Mouse (Mus musculus) forebrain, embryonic 13.5 days (tissue): ENCODE results near the gene Tmem138. TPM values are rescaled to one million over a fixed set of nuclear protein-coding genes. Genes with fewer than 3 reads are reported as not detected.

Source experiments
- ATAC-seq: fragments of 200-750 bp; cut with Nextera tagmentation; 2 replicates; pipeline ENCODE4 v1.8.0; 2017
- H3K27ac ChIP-seq: fragments of 300-500 bp; sonication (generic); 2 replicates; pipeline ENCODE4 v1.5.1; 2015; ENCODE audit warnings: inconsistent platforms, mild to moderate bottlenecking, moderate library complexity
- H3K27me3 ChIP-seq: fragments of 300-500 bp; sonication (generic); 2 replicates; pipeline ENCODE4 v1.6.1; 2015; ENCODE audit warnings: mild to moderate bottlenecking, inconsistent platforms
- H3K36me3 ChIP-seq: fragments of 300-500 bp; sonication (generic); 2 replicates; pipeline ENCODE4 v1.6.1; 2015; ENCODE audit warnings: mild to moderate bottlenecking, inconsistent platforms; ENCODE audit not compliant: poor library complexity, severe bottlenecking
- H3K4me1 ChIP-seq: fragments of 300-500 bp; sonication (generic); 2 replicates; pipeline ENCODE4 v1.6.1; 2015; ENCODE audit warnings: inconsistent platforms
- H3K4me2 ChIP-seq: fragments of 300-500 bp; sonication (generic); 2 replicates; pipeline ENCODE4 v1.6.1; 2015; ENCODE audit warnings: inconsistent platforms, mild to moderate bottlenecking, moderate library complexity
- H3K4me3 ChIP-seq: fragments of 300-500 bp; sonication (generic); 2 replicates; pipeline ENCODE4 v1.5.1; 2015; ENCODE audit warnings: mild to moderate bottlenecking, inconsistent platforms
- H3K9ac ChIP-seq: fragments of 300-500 bp; sonication (generic); 2 replicates; pipeline ENCODE4 v1.6.1; 2015; ENCODE audit warnings: mild to moderate bottlenecking, inconsistent platforms
- H3K9me3 ChIP-seq: fragments of 300-500 bp; sonication (generic); replicated peaks from 2 replicates; pipeline ENCODE4 v1.6.1; 2016; ENCODE audit warnings: inconsistent platforms
- WGBS: fragments of 180-500 bp; shearing (Covaris S2); methylation state at CpG from one replicate; pipeline ENCODE4 v1.1.7; 2015; 5-methylcytosine and 5-hydroxymethylcytosine counted together
- polyA plus RNA-seq: library from polyadenylated mRNA; unstranded; fragments of >200 nt; fragmentation: Nextera tagmentation; extraction: Ambion mirVana; gene quantifications from 2 replicates; pipeline ENCODE4 v1.2.1, GENCODE M21; 2015

Gene Tmem138
- 44.7 and 50.4 TPM in 2 replicates for polyA plus RNA-seq

DNA sequence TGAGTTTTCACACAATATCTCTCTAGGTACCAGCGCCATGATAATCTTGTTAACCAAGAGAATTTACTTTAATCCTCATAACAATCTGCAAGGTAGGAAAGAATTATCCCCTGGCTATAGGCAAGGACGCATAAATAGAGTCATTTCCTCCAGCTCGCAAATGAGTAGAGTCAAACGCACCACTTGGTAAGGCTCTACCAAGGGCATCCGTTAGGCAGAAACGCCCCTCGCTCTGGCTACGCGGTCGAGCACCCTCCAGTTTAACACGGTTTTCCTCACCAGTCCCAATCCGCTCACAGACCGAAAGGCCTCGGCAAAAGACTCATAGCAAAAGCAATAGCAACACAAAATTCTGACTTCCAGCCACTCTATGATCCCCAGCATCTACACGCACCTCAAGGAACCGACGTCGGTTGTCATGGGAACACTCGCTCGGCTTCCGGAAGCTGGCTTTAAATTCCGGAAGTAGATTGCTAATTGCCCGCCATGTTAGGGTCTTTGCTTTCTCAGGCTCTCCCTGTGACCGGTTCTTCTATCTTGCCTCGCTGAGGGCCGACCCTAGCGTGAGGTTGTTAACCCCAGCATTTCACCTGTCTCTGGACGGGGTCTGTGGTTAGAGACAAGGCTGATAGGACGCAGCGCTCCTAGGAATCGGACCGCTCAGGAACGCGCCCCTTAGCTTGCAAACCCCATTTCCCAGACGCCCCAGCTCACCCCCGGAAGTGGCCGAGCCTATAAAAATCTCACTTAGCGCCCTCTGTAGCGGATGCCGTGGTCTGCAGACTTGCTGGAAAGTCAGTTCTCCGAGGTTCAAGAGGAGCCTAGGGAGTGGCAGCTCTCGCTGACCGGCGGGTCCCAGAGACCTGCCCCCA, at the start of gene Tmem138, which contains the start of gene Cyb561a3:
Tmem138 (minus strand) TSS at position 673 of the 872 bp plus-strand sequence.
Cyb561a3 (plus strand) TSS at position 483 of the 872 bp plus-strand sequence.
- Histone ChIP-seq H3K27me3 (no peaks in the 10 kb centered on the region), H3K9ac (peak within 1 kb of the TSS; percentile 80), H3K4me1 (peaks cover 29% of the 10 kb centered on the region), H3K4me2 (peak within 1 kb of the TSS; percentile 82), H3K36me3 (peaks cover 33% of the 10 kb centered on the region), H3K4me3 (peak within 1 kb of the TSS; percentile 64), H3K9me3 (no peaks in the 10 kb centered on the region), H3K27ac (peak within 1 kb of the TSS; percentile 87)
- peak; percentile 97 for ATAC-seq
- WGBS = under 1% methylated on average over 44 of the region's 44 CpGs

DNA sequence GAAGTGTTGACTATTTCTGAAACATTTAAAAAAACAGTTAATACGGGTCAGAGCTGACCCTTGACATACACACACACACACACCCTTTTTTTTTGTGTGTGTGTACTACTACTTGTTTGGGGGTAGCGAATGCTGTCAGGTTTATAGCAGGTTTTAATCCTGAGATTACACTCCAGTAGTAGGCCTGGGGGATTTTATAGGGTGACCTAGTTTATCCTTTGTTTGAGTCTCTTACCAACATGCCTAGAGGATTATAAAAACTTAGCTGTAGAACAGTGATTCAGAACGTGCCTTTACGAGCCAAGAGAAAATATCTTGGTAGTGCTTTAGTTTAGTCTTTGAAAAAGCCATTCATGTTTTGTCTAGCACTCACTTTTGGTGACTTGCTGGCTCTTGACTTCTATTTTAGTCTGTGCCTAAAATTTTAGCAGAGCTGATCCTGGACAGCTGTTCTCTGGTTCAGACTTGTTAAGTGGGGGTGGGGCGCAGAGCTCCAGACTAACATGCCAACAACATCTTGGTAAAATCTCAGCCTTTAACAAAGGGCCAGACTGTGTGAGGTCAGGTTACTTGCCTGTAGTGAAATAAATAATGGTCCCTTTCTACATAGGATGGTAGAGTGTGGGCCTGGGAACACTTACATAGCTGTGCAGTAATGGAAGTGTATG, 31.5 kb upstream of the Tmem138 start:
- peaks cover 65% of the 10 kb centered on the region for H3K36me3 ChIP-seq
- WGBS = 84% methylated on average over 5 of the region's 5 CpGs
- no peak overlapping the region for H3K9ac ChIP-seq

DNA sequence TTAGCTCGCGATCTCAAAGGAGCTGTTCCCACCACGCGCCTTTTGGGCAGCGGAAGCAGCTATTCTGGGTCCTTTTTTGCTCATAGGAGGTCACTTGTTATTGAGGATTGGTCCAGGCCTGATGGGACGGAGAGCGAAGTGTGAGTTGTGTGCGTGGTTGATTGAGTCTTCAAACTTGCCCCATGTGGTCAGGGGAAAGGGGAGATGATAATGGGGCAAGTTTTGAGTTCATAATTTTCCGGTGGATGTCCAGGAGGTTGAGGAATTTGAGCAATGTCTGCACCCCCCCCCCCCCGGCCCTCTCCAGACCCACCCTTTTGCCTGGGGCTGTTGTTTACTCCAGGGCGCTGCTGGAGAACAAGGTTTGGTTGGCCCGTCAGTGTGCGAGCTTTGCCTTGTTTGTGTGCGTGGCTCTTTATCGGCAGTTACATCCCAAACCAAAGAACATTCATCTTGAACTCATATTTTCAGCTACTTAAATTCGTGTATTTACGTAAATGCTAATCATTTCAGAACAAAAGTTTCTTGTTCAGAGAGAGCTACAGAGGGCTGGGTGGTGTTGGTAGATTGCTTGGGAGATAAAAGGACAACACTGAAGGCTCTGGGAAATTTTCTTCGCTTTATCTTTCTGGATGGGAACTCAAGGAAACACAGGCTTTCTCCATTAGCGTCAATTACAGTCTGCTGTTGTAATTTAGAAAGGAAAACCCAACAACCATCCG, 28.9 kb upstream of the Tmem138 start:
- Histone ChIP-seq H3K9me3 (no peaks in the 10 kb centered on the region), H3K27ac (peak overlapping the region; percentile 86), H3K4me1 (peaks cover 44% of the 10 kb centered on the region), H3K36me3 (peaks cover 38% of the 10 kb centered on the region), H3K27me3 (no peaks in the 10 kb centered on the region), H3K9ac (peak overlapping the region; percentile 97), H3K4me3 (peak overlapping the region; percentile 94), H3K4me2 (peak overlapping the region; percentile 81)
- 8% methylated on average over 20 of the region's 20 CpGs for WGBS
- no peak for ATAC-seq

More for the DNA sequence above, 31.5 kb upstream of the Tmem138 start:
- no peak for ATAC-seq
- Histone ChIP-seq H3K4me1 (peaks cover 30% of the 10 kb centered on the region), H3K4me3 (no peak overlapping the region), H3K4me2 (no peak overlapping the region), H3K27ac (no peak overlapping the region), H3K9me3 (no peaks in the 10 kb centered on the region), H3K27me3 (no peaks in the 10 kb centered on the region)

DNA sequence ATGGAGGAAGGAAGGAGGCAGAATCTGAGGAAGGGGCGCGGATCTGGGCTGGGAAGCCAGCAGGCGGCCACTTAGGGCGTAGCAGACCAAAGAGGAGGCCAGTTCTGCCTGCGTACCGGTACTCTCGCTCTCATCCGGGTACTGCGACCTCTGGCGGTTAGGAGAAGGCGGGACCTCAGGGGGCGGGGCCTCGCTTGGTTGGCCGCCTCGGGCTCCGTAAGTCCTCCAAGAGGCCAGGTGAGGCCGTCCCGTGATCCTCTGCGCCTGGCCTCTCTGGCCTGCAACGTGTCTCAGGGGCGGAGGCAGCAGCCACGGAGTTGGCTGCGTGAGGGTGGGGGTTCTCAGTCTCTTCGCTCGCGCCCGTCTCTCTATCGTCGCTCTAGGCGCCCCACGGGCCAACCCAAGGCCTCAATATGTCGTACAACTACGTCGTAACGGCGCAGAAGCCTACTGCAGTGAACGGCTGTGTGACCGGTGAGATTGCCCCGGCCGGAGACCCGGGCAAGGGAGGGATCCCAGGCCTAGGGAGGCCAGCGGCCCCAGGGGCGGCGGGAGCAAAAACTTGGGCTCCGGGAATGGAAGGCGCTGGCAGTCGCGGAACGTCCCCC, 28.2 kb upstream of the Tmem138 start, which contains the start of the genes Ddb1 and Tkfc:
Ddb1 (plus strand) TSS at position 35 of the 608 bp plus-strand sequence.
Tkfc (minus strand) TSS at position 362 of the 608 bp plus-strand sequence.
- WGBS = under 1% methylated on average over 47 of the region's 49 CpGs

DNA sequence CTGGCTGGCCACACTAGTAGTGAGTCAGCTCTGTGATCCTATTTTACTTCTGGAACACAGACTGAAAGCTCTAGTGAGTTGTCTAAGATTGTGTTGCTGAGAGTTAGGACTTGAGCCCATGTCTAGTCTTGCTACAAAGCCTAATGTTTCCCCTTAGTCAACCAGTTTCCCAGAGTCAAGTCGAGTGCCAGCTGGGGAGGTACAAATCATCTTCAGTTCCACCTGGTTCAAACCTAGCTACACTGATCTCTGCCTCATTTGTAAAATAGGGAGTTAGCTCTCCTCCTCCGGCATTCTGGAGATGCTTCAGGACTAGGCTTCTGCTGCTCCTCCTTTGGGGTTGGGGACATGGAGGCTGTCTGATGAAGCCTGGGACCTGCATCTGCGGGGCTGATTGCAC, 27.4 kb upstream of the Tmem138 start:
- Histone ChIP-seq H3K27ac (peak overlapping the region; percentile 83), H3K9ac (peak overlapping the region; percentile 97), H3K27me3 (no peaks in the 10 kb centered on the region), H3K4me2 (peak overlapping the region; percentile 81), H3K4me3 (peak overlapping the region; percentile 94), H3K9me3 (no peaks in the 10 kb centered on the region), H3K4me1 (peaks cover 44% of the 10 kb centered on the region), H3K36me3 (peaks cover 35% of the 10 kb centered on the region)
- 64% methylated on average over 3 of the region's 3 CpGs for WGBS
- no peak for ATAC-seq

More for the DNA sequence above, 28.2 kb upstream of the Tmem138 start, which contains the start of the genes Ddb1 and Tkfc:
- Histone ChIP-seq H3K4me2 (peak within 1 kb of the TSS; percentile 81), H3K27ac (peak within 1 kb of the TSS; percentile 86), H3K4me1 (peaks cover 44% of the 10 kb centered on the region), H3K27me3 (no peaks in the 10 kb centered on the region), H3K9me3 (no peaks in the 10 kb centered on the region), H3K9ac (peak within 1 kb of the TSS; percentile 97), H3K4me3 (peak within 1 kb of the TSS; percentile 94), H3K36me3 (peaks cover 35% of the 10 kb centered on the region)
- ATAC-seq = peak; percentile 97

DNA sequence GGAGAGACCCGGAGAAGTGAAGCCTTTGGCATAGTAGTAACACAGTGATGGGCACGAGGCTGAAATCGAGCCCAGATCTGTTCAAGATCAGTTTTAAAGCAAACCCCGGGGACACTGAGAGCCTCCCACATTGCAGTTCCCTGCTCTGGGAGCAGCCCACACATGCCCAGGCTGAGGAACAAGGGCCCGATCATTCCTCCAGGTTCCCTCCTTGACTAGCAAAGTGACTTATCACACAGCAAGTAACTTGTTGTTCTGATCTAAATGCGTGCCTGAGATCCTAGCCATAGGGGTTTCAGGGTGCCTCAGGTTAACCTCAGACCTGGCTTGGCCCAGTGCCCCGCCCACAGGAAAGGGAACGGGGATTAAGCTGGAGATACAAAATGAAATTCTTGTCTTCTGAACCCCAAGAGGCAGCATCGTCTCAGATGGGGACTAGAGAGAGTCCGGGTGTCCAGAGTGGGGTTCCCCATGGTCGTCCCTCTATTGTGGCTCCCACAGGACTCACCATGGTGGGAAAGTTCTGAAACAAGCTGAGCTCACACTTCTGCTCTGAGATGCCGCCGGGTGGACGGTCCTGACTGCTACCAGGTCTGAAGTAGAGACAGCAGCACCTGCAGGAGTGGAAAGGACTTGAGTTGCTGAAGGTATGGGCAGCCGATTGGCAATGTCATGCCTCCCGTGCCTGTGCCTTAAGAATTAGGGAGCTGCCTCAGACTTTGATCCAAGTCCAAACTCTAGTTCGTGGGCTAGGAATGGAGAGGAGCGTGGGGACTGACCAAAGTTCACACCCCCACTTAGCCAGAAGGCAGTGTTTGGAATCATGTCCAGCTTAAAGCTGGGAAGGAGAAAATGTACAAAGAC, 26.7 kb upstream of the Tmem138 start:
- no peaks in the 10 kb centered on the region for H3K27me3 ChIP-seq
- no peak overlapping the region for H3K4me2 ChIP-seq
- H3K27ac ChIP-seq = peak overlapping the region; percentile 97; the same call in 1 of the 2 replicates
- H3K4me3 ChIP-seq = peak overlapping the region; percentile 94; the same call in 1 of the 2 replicates
- 86% methylated on average over 18 of the region's 18 CpGs for WGBS
- H3K9me3 ChIP-seq = no peaks in the 10 kb centered on the region
- peaks cover 44% of the 10 kb centered on the region for H3K4me1 ChIP-seq
- peak overlapping the region; percentile 79 for H3K9ac ChIP-seq
- no peak for ATAC-seq
- H3K36me3 ChIP-seq = peaks cover 35% of the 10 kb centered on the region

DNA sequence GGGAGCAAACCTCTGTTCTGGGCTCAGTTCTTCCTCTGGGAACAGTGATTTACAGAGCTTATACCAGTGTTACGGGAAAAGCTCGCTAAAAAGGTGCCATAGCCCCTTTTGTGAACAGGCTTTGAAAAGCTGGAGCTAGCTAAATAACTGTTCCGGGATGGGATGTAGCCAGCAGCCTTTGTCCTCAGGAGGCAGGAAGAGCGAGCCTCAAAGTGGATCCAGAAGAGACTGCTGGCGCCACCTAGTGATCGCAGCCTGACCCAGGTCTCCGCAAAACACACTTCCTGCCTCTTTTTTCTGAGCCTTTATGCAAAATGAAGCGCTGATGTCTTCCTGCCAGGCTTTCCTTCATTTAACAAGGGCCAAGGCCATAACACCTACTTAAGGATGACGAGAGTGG, 25.6 kb upstream of the Tmem138 start:
- Histone ChIP-seq H3K4me1 (peaks cover 41% of the 10 kb centered on the region), H3K9ac (peak overlapping the region; percentile 79), H3K27me3 (no peaks in the 10 kb centered on the region), H3K4me3 (peak overlapping the region; percentile 35), H3K27ac (peak overlapping the region; percentile 97), H3K36me3 (peaks cover 33% of the 10 kb centered on the region), H3K9me3 (no peaks in the 10 kb centered on the region), H3K4me2 (peak overlapping the region; percentile 63)
- WGBS = under 1% methylated on average over 9 of the region's 9 CpGs
- peak; percentile 75 for ATAC-seq

DNA sequence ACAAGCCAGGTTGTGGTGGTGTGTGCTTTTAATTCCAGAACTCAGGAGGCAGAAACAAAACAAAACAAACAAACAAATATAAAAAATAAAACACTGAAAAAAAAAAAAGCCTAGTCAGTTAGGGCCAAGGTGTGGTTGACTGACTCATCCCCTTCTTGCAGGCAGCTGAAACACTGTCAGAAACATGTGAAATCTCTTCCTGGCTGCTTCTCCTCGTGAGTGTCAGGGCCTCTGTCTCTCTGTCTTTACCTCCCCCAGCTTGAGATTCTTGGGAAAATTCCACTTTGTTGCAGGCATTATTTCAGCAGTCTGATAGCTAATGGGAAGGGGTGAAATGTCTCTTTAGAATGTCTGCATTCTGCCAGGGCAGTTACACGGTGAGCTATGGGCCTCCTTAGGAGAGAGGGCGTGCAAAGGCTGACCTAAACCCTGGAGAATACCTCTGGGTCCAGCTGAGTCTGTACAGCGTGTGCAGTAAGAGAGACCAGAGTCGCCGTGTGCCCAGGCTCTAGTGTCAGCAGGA, 25.1 kb upstream of the Tmem138 start:
- peak overlapping the region; percentile 97 for H3K27ac ChIP-seq
- ATAC-seq = peak; percentile 31; the same call in 1 of the 2 replicates
- H3K4me2 ChIP-seq = peak overlapping the region; percentile 63
- peaks cover 36% of the 10 kb centered on the region for H3K4me1 ChIP-seq
- 3% methylated on average over 6 of the region's 6 CpGs for WGBS
- H3K9me3 ChIP-seq = no peaks in the 10 kb centered on the region
- peak overlapping the region; percentile 79 for H3K9ac ChIP-seq
- H3K4me3 ChIP-seq = peak overlapping the region; percentile 35
- H3K27me3 ChIP-seq = no peaks in the 10 kb centered on the region
- H3K36me3 ChIP-seq = peaks cover 29% of the 10 kb centered on the region

DNA sequence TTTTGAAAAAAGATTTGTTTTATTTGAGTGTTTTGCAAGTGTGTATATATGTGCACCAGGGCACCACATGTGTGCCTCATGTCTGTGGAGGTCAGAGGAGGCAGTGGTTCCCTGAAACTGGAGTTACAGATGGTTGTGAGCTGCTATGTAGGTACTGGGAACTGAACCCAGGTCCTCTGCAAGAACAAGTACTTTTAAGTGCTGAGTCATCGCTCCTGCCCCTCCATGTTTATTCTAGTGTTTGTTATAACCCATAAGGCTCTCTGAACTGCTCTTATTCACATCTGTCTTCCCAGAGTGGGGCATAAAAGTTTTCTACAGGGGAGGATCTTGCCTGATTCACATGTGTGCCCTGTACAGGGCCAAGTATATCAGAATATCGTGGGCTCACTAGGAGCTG, 22.5 kb upstream of the Tmem138 start:
- no peaks in the 10 kb centered on the region for H3K27me3 ChIP-seq
- WGBS = 92% methylated on average over 2 of the region's 2 CpGs
- no peak overlapping the region for H3K4me3 ChIP-seq
- H3K9ac ChIP-seq = no peak overlapping the region
- no peak overlapping the region for H3K27ac ChIP-seq
- no peak overlapping the region for H3K4me2 ChIP-seq
- no peaks in the 10 kb centered on the region for H3K9me3 ChIP-seq
- H3K36me3 ChIP-seq = peaks cover 54% of the 10 kb centered on the region
- no peak for ATAC-seq
- H3K4me1 ChIP-seq = peaks cover 23% of the 10 kb centered on the region

DNA sequence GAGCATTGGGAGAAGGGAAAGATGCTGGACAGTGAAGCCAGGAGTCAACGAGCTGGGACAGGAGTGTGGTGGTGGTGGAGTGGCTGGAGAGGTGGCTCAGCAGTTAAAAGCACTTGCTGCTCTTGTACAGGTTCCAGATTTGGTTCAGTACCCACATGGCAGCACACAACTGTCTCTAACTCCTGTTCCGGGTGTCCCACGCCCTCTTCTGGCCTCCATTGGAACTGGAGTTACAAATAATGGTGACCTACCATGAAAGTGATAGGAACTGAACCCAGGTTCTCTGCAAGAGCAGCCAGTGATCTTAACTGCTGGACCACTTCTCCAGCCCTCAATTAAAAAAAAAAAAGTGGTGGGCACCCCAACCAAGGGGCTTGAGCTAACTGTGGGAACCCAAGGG, 21.0 kb upstream of the Tmem138 start:
- no peak for ATAC-seq
- H3K27me3 ChIP-seq = no peaks in the 10 kb centered on the region
- H3K9ac ChIP-seq = no peak overlapping the region
- no peak overlapping the region for H3K4me3 ChIP-seq
- H3K36me3 ChIP-seq = peaks cover 69% of the 10 kb centered on the region
- peaks cover 9% of the 10 kb centered on the region for H3K4me1 ChIP-seq
- no peak overlapping the region for H3K27ac ChIP-seq
- no peaks in the 10 kb centered on the region for H3K9me3 ChIP-seq
- 40% methylated on average over 3 of the region's 3 CpGs for WGBS
- H3K4me2 ChIP-seq = no peak overlapping the region
